Mouse (Mus musculus) embryonic facial prominence, embryonic 11.5 days (tissue): ENCODE measurements around the gene Mavs. TPM values are rescaled to one million over a fixed set of nuclear protein-coding genes. Genes with fewer than 3 reads are reported as not detected.

Source experiments
- ATAC-seq: fragments of 200-750 bp; cut with Nextera tagmentation; replicated peaks from 2 replicates; pipeline ENCODE4 v1.8.0; 2017; ENCODE audit warnings: low read depth; ENCODE audit not compliant: insufficient number of reproducible peaks, low FRiP score, low TSS enrichment
- DNase-seq: peaks from one replicate; pipeline ENCODE4 v3.0.0-alpha.2; 2015; ENCODE audit warnings: low spot score
- H3K27ac ChIP-seq: fragments of 300-500 bp; sonication (generic); replicated peaks from 2 replicates; pipeline ENCODE4 v1.5.1; 2014; ENCODE audit warnings: mild to moderate bottlenecking, low read depth, low read length, control low read depth
- H3K27me3 ChIP-seq: fragments of 300-500 bp; sonication (generic); 2 replicates; pipeline ENCODE4 v1.6.1; 2014; ENCODE audit warnings: mild to moderate bottlenecking, low read length, moderate library complexity, mixed read lengths; ENCODE audit not compliant: control insufficient read depth, insufficient read depth
- H3K36me3 ChIP-seq: fragments of 300-500 bp; sonication (generic); replicated peaks from 2 replicates; pipeline ENCODE4 v1.6.1; 2014; ENCODE audit warnings: low read depth, mild to moderate bottlenecking, low read length, moderate library complexity, mixed read lengths; ENCODE audit not compliant: control insufficient read depth, insufficient read depth
- H3K4me1 ChIP-seq: fragments of 300-500 bp; sonication (generic); 2 replicates; pipeline ENCODE4 v1.6.1; 2014; ENCODE audit warnings: low read length, mixed read lengths; ENCODE audit not compliant: control insufficient read depth, insufficient read depth
- H3K4me2 ChIP-seq: fragments of 300-500 bp; sonication (generic); 2 replicates; pipeline ENCODE4 v1.6.1; 2014; ENCODE audit warnings: low read depth, mild to moderate bottlenecking, control low read depth, low read length, moderate library complexity
- H3K4me3 ChIP-seq: fragments of 300-500 bp; sonication (generic); 2 replicates; pipeline ENCODE4 v1.5.1; 2014; ENCODE audit warnings: low read depth, low read length, control low read depth
- H3K9ac ChIP-seq: fragments of 300-500 bp; sonication (generic); replicated peaks from 2 replicates; pipeline ENCODE4 v1.6.1; 2014; ENCODE audit warnings: mild to moderate bottlenecking, control low read depth, low read length
- H3K9me3 ChIP-seq: fragments of 300-500 bp; sonication (generic); replicated peaks from 2 replicates; pipeline ENCODE4 v1.6.1; 2016; ENCODE audit warnings: mild to moderate bottlenecking, low read length, inconsistent platforms, mixed read lengths; ENCODE audit not compliant: control insufficient read depth
- WGBS: fragments of 180-500 bp; shearing (Covaris S2); extraction: QIAGEN DNeasy Blood & Tissue Kit; methylation state at CpG from one replicate; pipeline ENCODE4 v1.1.7; 2014; 5-methylcytosine and 5-hydroxymethylcytosine counted together
- polyA plus RNA-seq: library from polyadenylated mRNA; unstranded; fragments of >200 nt; fragmentation: Nextera tagmentation; extraction: Ambion mirVana; gene quantifications from 2 replicates; pipeline ENCODE4 v1.2.1, GENCODE M21; 2014

The Mavs gene
- polyA plus RNA-seq, 1 experiment from 2014 or later = 13.3 TPM

DNA sequence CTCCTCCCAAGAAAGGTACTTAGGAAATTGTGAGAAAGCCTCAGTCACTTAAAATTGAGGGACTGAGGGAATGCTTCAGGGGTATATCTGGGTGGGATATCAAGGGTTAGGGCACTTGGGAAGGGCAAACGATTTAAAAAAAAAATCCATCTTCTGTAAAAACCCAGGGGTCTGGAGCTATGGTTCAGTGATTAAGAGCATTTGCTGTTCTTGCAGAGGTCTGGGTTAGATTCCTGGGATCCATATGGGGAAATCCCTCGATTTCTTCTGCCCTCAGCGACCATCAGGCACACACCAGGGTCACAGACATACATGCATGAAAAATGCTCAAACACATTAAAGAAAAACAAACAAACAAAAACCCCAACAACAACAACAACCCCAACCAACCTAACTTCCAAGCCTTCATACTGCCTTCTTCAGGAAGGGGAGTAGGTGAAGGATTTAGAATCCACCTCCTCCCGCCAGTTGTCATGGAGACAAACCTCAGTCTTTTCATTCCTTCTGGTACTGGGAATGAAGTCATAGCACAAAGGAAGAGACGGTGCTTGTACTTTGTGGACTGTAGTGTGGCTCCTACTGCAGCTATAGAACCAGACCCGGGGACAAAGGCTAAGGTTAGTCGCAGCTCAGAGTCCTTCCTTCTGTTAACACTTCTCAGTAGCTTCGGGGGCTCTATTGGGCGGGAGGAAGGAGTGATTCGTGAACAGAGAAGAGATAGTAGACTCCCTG lies 27.8 kb downstream of the Mavs start:
- DNase-seq (peak; percentile 75), ATAC-seq (peak; percentile 78)
- 2% methylated on average over 10 of the region's 10 CpGs for WGBS
- H3K9ac ChIP-seq = peak overlapping the region; percentile 95
- peak overlapping the region; percentile 85 for H3K4me3 ChIP-seq
- H3K4me1 ChIP-seq = no peaks in the 10 kb centered on the region
- peak overlapping the region; percentile 44 for H3K4me2 ChIP-seq
- no peaks in the 10 kb centered on the region for H3K27me3 ChIP-seq
- peak overlapping the region; percentile 98 for H3K27ac ChIP-seq
- H3K9me3 ChIP-seq = no peaks in the 10 kb centered on the region
- no peaks in the 10 kb centered on the region for H3K36me3 ChIP-seq

GRCm38 (mm10) chr2:131262213-131262672 lies 28.4 kb downstream of the Mavs start, which contains the start of gene Pank2:
Gene Pank2, plus strand, starts transcription at chr2:131262495.
- Histone ChIP-seq H3K36me3 (no peaks in the 10 kb centered on the region), H3K4me2 (peak within 1 kb of the TSS; percentile 54), H3K4me1 (no peaks in the 10 kb centered on the region), H3K9ac (peak within 1 kb of the TSS; percentile 95), H3K27ac (peak within 1 kb of the TSS; percentile 98), H3K4me3 (peak within 1 kb of the TSS; percentile 85), H3K27me3 (no peaks in the 10 kb centered on the region), H3K9me3 (no peaks in the 10 kb centered on the region)
- under 1% methylated on average over 49 of the region's 49 CpGs for WGBS
- peak; percentile 100 for ATAC-seq
- peak; percentile 99 for DNase-seq

DNA sequence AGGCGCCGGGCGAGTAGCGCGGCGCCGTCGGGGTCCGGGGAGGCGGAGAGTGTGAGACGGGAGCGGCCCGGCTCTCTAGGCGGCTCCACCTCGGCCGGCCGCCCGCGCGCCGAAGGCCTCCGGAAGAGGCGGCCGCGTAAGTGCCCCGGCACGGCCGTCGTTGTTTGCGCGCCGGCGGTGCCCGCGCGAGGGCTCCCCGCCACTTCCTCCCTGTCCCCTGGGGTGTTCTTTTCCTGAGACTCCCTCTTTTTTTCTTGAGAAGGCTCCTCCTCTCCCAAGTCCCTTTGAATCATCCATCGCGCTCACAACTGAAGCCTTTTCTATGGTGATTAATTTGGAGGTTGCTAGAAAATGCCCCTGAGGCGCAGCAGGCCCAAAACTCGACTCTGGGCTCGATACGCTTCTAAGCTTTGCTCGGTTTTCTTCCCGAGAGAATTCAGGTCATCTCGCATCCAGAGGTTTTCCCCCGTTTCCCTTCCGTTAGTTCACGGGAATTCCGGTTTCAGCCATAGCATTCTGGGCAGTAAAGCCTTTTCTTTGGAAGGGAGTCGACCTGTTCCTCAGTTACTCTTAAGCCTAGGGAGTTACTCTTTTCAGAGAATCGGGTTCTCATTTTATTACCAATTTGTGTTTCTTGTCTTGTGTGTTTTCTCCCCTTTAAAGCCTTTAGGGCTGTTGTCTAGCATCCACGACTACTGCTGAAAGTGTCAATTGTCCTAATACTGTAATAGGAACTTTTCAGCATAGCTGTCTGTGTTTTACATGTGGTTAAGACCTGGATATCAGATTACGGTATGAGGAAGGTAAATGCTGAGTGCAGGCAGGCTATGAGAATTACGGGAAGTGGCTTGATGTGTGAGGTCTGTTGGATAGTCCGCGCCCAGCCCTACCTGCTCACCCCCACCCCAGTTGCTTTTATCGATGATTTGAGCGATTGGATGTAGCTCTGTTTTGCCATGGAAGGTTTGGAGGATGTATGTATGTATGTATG lies 29.1 kb downstream of the Mavs start:
- ATAC-seq (peak; percentile 82), DNase-seq (peak; percentile 60)
- Histone ChIP-seq H3K36me3 (no peaks in the 10 kb centered on the region), H3K4me2 (peak overlapping the region; percentile 54), H3K27me3 (no peaks in the 10 kb centered on the region), H3K9me3 (no peaks in the 10 kb centered on the region), H3K4me3 (peak overlapping the region; percentile 85), H3K4me1 (no peaks in the 10 kb centered on the region), H3K27ac (peak overlapping the region; percentile 98), H3K9ac (peak overlapping the region; percentile 95)
- under 1% methylated on average over 56 of the region's 59 CpGs for WGBS

DNA sequence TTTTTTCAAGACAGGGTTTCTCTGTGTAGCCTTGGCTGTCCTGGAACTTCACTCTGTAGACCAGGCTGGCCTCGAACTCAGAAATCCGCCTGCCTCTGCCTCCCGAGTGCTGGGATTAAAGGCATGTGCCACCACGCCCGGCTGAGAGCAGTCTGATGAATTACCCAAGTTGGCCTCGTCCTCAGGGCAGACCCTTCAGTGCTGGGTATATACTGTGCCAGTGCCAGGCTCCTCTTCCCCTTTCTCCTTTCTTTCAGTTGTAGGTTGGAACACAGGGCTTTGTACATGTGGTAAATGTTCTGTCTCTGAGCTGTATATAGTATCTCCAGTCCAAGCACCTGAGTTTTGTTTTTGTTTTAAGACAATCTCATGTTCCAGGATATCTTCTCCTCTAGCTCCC lies 30.2 kb downstream of the Mavs start:
- Histone ChIP-seq H3K4me2 (no peak overlapping the region; the same call in 1 of the 2 replicates), H3K27ac (no peak overlapping the region), H3K27me3 (no peaks in the 10 kb centered on the region), H3K4me1 (no peaks in the 10 kb centered on the region), H3K36me3 (no peaks in the 10 kb centered on the region), H3K4me3 (no peak overlapping the region; the same call in 1 of the 2 replicates), H3K9ac (no peak overlapping the region), H3K9me3 (no peaks in the 10 kb centered on the region)
- DNase-seq (no peak), ATAC-seq (no peak)
- 70% methylated on average over 6 of the region's 6 CpGs for WGBS

DNA sequence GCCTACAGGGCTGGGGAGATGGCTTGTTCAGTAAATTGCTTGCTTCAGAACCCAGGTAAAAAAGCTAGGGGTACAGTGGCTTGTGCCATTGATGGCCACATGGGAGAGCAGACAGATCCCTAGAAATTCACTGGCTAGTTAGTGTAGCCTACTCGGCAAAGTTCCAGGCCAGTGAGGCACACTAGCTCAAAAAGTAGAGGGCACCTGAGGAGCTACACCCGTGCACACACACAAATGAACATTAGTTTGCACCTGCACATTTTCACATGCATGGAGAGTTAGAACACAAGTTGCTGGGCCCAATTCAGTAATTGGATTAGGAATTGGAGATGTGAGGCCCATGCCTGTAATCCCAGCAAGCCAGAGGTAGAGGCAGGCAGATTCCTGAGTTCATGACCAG lies 31.2 kb downstream of the Mavs start:
- 80% methylated on average over 2 of the region's 2 CpGs for WGBS
- H3K27ac ChIP-seq = no peak overlapping the region
- DNase-seq = no peak
- ATAC-seq = no peak
- H3K9ac ChIP-seq = no peak overlapping the region
- no peak overlapping the region for H3K4me3 ChIP-seq
- no peaks in the 10 kb centered on the region for H3K4me1 ChIP-seq
- no peak overlapping the region for H3K4me2 ChIP-seq
- no peaks in the 10 kb centered on the region for H3K27me3 ChIP-seq
- H3K36me3 ChIP-seq = no peaks in the 10 kb centered on the region
- no peaks in the 10 kb centered on the region for H3K9me3 ChIP-seq

- Histone ChIP-seq H3K27me3 (no peaks in the 10 kb centered on the region), H3K36me3 (peaks cover 11% of the 10 kb centered on the region), H3K9ac (no peak overlapping the region), H3K9me3 (no peaks in the 10 kb centered on the region), H3K27ac (no peak overlapping the region), H3K4me3 (no peak overlapping the region), H3K4me2 (no peak overlapping the region), H3K4me1 (no peaks in the 10 kb centered on the region)
- ATAC-seq (no peak), DNase-seq (no peak)
- 93% methylated on average over 3 of the region's 3 CpGs for WGBS
Measured at GRCm38 (mm10) chr2:131275493-131275892, 41.6 kb downstream of the Mavs start.

DNA sequence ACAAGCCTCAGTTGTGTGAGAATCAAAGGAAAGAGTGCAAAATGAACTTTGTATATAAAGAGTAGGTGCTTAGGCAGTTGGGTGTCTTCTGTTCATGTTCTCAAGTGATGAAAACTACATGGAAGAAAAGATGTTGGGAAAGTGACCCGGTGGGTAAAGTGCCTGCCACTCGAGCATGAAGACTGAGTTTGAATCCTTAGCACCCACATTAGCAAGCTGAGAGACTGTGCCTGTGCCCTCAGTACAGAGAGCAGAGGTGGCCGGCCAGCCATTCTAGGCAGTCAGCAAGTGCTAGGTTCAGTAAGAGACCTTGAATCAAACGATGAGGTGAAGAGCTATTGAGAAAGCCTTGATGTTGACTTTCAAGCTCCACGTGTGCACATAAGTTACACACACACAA lies 42.9 kb downstream of the Mavs start:
- no peak for DNase-seq
- Histone ChIP-seq H3K4me2 (no peak overlapping the region), H3K36me3 (peaks cover 11% of the 10 kb centered on the region), H3K4me3 (no peak overlapping the region), H3K4me1 (no peaks in the 10 kb centered on the region), H3K9me3 (no peaks in the 10 kb centered on the region), H3K27ac (no peak overlapping the region), H3K27me3 (no peaks in the 10 kb centered on the region), H3K9ac (no peak overlapping the region)
- 94% methylated on average over 5 of the region's 5 CpGs for WGBS
- no peak for ATAC-seq
